Mouse (Mus musculus) brain, embryonic 14.5 days (tissue): ENCODE results near the gene Bmpr1a.

Experiments
- CTCF ChIP-seq: fragments of 200-500 bp; IDR thresholded peaks from 2 replicates; pipeline ENCODE4 v1.5.1; 2012; ENCODE audit warnings: inconsistent platforms, mild to moderate bottlenecking, moderate library complexity, borderline replicate concordance; ENCODE audit not compliant: insufficient read depth, insufficient read length; ENCODE audit errors: extremely low read depth
- POLR2A ChIP-seq: fragments of 200-500 bp; IDR thresholded peaks from 2 replicates; pipeline ENCODE4 v1.6.1; 2012; ENCODE audit warnings: mild to moderate bottlenecking, inconsistent platforms, borderline replicate concordance; ENCODE audit not compliant: poor library complexity, insufficient read depth, insufficient read length, severe bottlenecking; ENCODE audit errors: extremely low read depth

DNA sequence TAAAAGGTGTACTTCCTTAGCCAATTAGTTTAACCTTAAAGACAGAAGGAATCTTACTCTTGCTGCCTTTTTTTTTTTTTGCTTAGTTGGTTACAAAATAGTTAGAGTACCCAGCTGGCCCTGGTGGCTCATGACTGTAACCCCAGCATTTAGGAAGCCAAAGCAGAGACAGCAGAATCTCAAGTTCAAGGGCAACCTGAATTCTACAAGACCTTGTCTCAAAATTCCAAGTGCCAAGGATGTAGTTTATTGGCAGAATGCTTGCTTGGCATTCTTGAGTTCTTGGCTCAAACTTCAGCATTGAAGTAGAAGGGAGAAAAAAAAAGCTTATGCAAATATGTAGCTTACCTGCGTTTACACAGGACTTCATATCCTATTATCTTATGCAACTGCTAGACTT is 74.1 kb downstream of the Bmpr1a start:
- TF ChIP-seq POLR2A (no peak), CTCF (no peak)
